Mouse (Mus musculus) bone marrow macrophage, adult 2 months (primary cell): Measurements from ENCODE around the gene Tef. TPM values are rescaled to one million over a fixed set of nuclear protein-coding genes. Genes with fewer than 3 reads are reported as not detected.

Experiments
- H3K27ac ChIP-seq: 2 replicates; pipeline ENCODE4 v1.5.1; 2012; ENCODE audit warnings: low read depth, low read length; ENCODE audit not compliant: insufficient read depth
- H3K4me1 ChIP-seq: 2 replicates; pipeline ENCODE4 v1.6.1; 2012; ENCODE audit warnings: low read length; ENCODE audit not compliant: control insufficient read depth, insufficient read depth
- H3K4me3 ChIP-seq: 2 replicates; pipeline ENCODE4 v1.5.1; 2012; ENCODE audit warnings: mild to moderate bottlenecking, low read length, moderate library complexity; ENCODE audit not compliant: insufficient read depth
- CTCF ChIP-seq: IDR thresholded peaks from 2 replicates; pipeline ENCODE4 v1.5.1; 2012; ENCODE audit warnings: low read depth, mild to moderate bottlenecking, low read length, moderate library complexity
- POLR2A ChIP-seq: IDR thresholded peaks from 2 replicates; pipeline ENCODE4 v1.6.1; 2012; ENCODE audit warnings: mild to moderate bottlenecking, low read depth, low read length, borderline replicate concordance
- polyA plus RNA-seq: library from polyadenylated mRNA; stranded (reverse); fragments of >200 nt; gene quantifications from 2 replicates; pipeline ENCODE4 v1.2.4, GENCODE M21; 2012; ENCODE audit not compliant: missing spikeins, insufficient read depth, insufficient read length

Tef gene
- polyA plus RNA-seq, 1 experiment = 69.3 TPM

DNA sequence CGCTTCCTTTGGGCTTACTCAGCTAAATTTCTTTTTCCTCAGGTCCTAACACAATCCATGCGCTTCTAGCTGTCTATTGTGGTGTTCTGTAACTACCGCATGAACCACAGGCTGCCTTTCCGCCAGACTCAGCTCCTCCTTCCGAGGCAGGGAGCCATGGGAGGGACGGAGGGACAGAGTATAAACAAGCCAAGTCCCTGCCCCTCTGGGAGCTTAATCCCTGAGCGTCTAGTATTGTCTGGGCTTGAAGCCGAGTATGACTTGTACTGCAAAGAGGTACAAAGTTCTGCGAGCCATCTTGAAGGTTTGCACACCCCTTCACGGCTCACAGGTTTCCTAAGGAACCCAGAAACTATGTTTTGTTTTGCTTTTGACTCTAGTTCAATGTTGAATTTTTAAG is 7.9 kb downstream of the Tef start:
- H3K27ac ChIP-seq = peak overlapping the region; percentile 84
- peaks cover 37% of the 10 kb centered on the region for H3K4me1 ChIP-seq
- TF ChIP-seq CTCF (no peak), POLR2A (no peak)
- peak overlapping the region; percentile 83 for H3K4me3 ChIP-seq

DNA sequence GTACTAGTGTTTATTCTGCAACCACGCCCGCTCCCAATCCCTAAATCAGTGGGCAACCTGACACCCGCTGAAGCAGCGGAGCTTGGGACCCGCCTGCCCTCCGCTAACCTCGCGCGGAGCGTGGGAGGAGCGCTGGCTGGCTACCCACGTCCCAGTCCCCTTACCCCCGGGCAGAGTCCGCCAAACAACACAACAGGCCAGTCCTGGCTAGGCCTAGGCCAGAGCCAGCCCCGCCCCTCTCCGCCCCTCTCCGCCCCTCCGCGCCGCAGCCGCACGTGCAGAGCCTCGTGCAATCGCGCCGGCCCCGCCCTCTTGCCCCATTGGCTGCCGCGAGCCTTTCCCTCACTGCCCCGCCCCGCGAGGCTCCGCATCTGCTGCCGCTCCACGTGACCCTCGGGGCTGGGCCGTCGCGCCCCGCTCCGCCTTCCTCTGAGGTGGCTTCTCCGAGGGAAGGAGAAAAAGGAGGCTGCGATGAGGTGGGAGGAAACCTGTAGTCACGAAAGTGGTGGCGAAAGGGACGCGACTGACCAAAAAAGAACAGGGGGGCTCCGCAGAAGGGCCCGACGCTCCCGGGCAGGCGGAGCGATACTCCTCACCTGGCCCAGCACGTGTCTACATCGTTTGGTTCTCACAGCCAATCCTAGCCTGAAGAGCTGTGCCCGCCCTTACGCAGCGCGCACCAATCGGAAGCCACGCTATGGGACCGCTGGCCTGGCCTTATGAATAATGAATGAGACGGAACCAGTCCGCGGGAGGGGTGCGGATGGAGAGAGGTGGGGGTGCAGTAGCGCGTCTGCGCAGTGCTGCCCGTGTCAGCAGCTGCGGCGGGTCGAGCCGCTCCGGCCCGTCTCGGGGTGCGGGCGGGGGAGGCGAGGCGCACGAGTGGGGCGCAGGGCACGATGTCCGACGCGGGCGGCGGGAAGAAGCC is 8.7 kb downstream of the Tef start:
- Histone ChIP-seq H3K4me1 (peaks cover 38% of the 10 kb centered on the region), H3K4me3 (peak overlapping the region; percentile 83), H3K27ac (peak overlapping the region; percentile 84)
- TF ChIP-seq POLR2A = no peak

DNA sequence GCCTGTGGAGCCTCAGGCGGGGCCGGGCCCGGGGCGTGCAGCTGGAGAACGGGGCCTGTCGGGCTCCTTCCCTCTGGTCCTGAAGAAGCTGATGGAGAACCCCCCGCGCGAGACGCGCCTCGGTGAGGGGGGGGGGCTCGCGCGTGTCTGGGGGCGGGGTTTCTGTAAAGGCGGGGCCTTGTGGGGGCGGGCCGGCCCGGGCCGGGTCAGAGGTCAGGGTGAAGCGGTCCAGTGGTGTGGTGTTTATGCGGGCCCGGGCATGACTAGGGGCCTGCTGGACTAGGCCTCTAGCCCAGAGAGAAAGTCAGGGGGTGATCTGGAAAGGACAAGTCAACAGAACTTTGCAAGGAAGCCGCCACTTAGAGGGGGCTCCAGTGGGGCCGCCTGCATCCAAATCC is 9.4 kb downstream of the Tef start:
- TF ChIP-seq POLR2A = no peak
- no peak for TF ChIP-seq CTCF
- H3K27ac ChIP-seq = peak overlapping the region; percentile 80
- H3K4me3 ChIP-seq = peak overlapping the region; percentile 83
- peaks cover 38% of the 10 kb centered on the region for H3K4me1 ChIP-seq

DNA sequence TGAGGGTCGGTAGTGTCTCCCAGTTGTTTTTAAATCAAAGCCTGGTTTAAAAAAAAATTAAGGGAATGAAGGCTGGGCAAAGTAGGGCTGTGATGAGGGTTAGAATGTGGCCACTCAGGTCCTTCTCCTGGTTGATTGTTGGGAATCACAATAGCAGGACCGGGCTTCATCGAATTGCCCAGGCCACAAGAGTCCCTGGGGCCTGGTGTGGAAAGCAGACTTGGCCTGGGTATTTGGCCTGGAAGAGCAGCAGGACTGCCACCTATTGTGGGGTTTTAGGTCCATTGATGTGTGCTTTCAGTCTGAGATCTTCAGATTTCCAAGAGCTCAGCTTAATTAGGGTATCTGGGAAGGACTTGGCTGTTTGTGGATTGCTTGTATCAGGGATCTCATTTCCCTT is 10.1 kb downstream of the Tef start:
- TF ChIP-seq POLR2A = no peak
- H3K4me1 ChIP-seq = peaks cover 38% of the 10 kb centered on the region
- H3K27ac ChIP-seq = peak overlapping the region; percentile 68
- H3K4me3 ChIP-seq = peak overlapping the region; percentile 83

DNA sequence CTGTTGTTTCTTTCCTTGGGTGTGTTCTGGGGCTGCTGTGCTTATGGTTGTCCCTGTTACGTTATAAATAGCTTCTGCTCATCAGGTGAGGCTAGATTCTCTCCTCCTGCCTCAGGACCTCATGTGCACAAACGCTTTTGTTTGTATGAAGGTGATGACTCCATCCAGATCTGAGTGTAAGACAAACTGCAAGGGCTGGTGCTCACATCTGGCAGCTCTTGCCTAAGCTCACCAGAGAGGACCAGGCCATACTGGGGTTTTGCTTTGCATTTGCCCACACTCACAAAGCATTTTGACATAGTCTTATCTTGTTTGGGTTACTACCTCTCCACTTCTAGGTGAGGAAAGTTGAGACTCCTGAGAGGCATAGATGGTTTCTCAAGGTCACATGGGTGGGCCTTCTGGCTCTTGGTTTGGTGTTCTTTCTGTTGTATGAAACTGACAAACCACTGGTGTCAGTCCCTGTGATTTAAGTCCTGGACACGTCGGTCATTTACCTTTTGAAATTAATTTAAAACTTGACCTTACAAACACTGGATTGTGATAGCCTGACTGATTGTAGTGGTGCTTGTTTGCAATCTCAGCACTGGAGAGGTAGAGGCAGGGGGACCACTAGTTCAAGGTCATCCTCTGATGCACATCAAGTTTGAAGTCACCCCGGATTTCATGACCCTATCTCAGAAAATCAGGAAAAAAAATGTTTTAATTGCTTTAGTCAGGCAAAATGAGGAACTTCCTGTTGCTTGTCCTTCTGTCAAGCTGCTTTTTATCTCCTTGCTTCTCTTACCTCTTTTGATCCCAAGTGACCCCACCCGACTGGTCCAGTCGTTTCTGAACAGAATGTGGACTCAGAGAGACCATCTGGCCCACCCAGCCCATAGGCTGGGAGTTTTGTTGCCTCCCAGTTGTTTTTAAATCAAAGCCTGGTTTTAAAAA is 10.7 kb downstream of the Tef start:
- Histone ChIP-seq H3K27ac (peak overlapping the region; percentile 68), H3K4me3 (peak overlapping the region; percentile 83; the same call in 1 of the 2 replicates), H3K4me1 (peaks cover 38% of the 10 kb centered on the region)
- no peak for TF ChIP-seq CTCF
- no peak for TF ChIP-seq POLR2A

DNA sequence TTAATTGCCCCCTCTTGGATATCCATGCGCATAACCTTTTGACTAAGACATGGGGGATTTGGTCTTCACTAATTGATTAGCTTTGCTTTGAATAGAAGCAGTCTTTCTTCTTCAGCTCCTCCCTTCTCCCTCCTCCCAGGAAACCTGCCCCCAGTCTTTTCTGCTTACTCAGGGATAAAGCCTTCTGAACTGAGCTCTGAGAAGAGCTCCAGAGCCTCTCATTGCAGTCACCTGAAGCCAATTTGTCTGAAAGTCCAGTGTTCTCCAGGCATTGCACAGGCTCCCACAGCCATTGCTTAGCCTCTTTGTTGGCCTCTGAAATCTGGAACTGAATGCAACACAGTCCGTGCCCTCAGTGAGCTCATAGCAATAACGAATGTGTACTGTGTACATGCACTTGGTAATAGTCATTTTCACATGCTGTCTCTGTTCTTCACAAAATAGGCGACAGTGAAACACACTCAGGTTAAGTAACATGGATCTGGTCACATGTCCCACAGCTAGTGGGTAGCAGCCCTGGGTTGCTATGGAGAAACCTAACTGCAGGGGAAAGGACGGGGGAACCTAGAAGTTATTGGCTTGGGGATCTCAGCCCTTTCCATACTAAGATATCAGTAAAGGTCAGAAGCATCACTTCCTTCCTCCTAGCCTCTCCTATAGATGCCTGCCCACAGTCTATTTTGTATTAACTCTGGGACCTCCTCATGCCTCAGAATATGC is 11.9 kb downstream of the Tef start:
- H3K4me3 ChIP-seq = no peak overlapping the region
- no peak overlapping the region for H3K27ac ChIP-seq
- TF ChIP-seq POLR2A = no peak
- TF ChIP-seq CTCF = no peak
- peaks cover 34% of the 10 kb centered on the region for H3K4me1 ChIP-seq

DNA sequence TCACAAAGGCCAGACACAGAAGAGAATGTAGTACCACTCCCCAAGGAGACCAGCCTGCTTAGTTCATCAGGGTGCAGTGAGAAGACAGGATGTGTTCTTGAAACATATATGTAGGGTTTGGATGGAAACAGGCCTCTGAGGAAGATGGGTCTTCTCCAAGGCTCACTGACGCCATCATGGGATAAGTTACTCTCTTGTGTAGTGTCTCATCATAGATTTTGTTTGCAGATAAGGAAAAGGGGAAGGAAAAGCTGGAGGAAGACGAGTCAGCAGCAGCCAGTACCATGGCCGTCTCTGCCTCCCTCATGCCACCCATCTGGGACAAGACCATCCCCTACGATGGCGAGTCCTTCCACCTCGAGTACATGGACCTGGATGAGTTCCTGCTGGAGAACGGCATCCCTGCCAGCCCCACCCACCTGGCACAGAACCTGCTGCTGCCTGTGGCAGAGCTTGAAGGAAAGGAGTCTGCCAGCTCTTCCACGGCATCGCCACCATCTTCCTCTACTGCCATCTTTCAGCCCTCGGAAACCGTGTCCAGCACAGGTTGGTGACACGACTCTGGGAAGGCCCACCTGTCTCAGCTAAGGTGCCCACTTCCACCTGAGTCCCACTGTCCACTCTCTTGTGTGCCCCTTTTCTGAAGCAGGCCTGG is 12.6 kb downstream of the Tef start:
- TF ChIP-seq CTCF (no peak), POLR2A (no peak)
- H3K4me3 ChIP-seq = no peak overlapping the region
- H3K27ac ChIP-seq = no peak overlapping the region
- peaks cover 30% of the 10 kb centered on the region for H3K4me1 ChIP-seq

DNA sequence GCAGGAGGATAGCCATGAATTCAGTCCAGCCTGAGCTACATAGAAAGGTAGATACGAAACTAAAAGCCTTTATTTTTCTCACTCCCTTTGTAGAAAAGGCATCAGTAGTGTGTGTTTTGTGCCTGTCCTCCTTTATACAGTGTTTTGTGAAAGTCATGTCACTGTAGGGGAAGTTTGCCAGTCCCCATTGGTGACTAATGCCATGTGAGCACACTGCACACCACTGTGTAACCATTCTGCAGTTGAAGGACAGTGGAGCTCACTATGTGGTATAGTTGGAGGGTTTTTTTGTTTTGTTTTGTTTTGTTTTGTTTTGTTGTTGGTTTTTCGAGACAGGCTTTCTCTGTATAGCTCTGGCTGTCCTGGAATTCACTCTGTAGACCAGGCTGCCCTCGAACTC is 16.2 kb downstream of the Tef start:
- Histone ChIP-seq H3K27ac (no peak overlapping the region), H3K4me3 (no peak overlapping the region), H3K4me1 (peaks cover 19% of the 10 kb centered on the region)
- TF ChIP-seq CTCF (no peak), POLR2A (no peak)

DNA sequence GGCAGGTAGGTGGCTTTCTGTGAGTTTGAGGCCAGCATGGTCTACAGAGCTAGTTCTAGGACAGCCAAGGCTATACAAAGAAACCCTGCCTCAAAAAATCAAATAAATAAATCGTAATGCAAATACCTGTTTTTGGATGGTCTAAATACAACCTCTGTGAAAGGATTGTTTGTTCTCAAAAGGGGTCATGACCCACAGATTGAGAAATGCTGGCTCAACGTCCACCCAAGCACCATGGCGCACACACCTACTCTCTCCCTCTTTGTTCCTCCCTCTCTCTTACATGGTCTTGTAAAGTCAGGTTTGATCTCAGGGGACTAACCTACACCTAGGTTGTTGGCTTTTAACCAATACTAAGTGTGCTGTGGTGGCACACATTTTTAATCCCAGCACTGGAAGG is 20.4 kb downstream of the Tef start:
- H3K27ac ChIP-seq = no peak overlapping the region
- no peak for TF ChIP-seq CTCF
- no peak for TF ChIP-seq POLR2A

More for the DNA sequence above, 20.4 kb downstream of the Tef start:
- H3K4me3 ChIP-seq = no peak overlapping the region
- no peaks in the 10 kb centered on the region for H3K4me1 ChIP-seq
